Mouse (Mus musculus): ENCODE results near the gene Eef1akmt3.

GRCm38 (mm10) chr10:127090560-127091411 lies 49.5 kb upstream of the Eef1akmt3 start:
- no peak for TF ChIP-seq POLR2A (IDR thresholded peaks at IDR 0.05; ENCODE audit: borderline replicate concordance, extremely low read depth, insufficient read depth, insufficient read length, poor library complexity, severe bottlenecking)
- no peak for TF ChIP-seq CTCF (IDR thresholded peaks at IDR 0.05; ENCODE audit: borderline replicate concordance, extremely low read depth, insufficient read depth, insufficient read length)
